Mouse (Mus musculus): Measurements from ENCODE around the gene Gm28043. TPM values are rescaled to one million over a fixed set of nuclear protein-coding genes. Genes with fewer than 3 reads are reported as not detected.

Gene Gm28043
- total RNA-seq, 1 experiment, result 10.2 TPM

GRCm38 (mm10) chr17:29596771-29597132 lies 17.9 kb upstream of the Gm28043 start:
- no peak overlapping the region for H3K4me3 ChIP-seq (ENCODE audit: insufficient read depth in 1 of 2, low read depth in 1 of 2, low read length in 2 of 2, poor library complexity in 1 of 2, severe bottlenecking in 1 of 2)
- TF ChIP-seq HCFC1 (IDR thresholded peaks at IDR 0.05; ENCODE audit: borderline replicate concordance, insufficient read depth, low read length) (no peak), CHD2 (IDR thresholded peaks at IDR 0.05; ENCODE audit: low read depth, low read length) (no peak), ZNF384 (IDR thresholded peaks at IDR 0.05; ENCODE audit: low read depth, low read length) (no peak), MAFK (IDR thresholded peaks at IDR 0.05; ENCODE audit: insufficient read depth, low read depth, low read length) (no peak), ZC3H11A (IDR thresholded peaks at IDR 0.05; ENCODE audit: borderline replicate concordance, low read depth, low read length) (no peak)
- no peak overlapping the region for H3K9ac ChIP-seq (ENCODE audit: insufficient read depth, low read depth, low read length, poor library complexity, severe bottlenecking)
- H3K27ac ChIP-seq (ENCODE audit: insufficient read depth, low read depth, low read length, poor library complexity, severe bottlenecking), result no peak overlapping the region
- peaks cover 12% of the 10 kb centered on the region; the same call in 1 of the 2 replicates for H3K36me3 ChIP-seq (ENCODE audit: control insufficient read depth, insufficient read depth, low read length, poor library complexity, severe bottlenecking)
- no peak for DNase-seq (ENCODE audit: low read depth, low spot score)
- in situ Hi-C loops (cut with MboI; ENCODE audit: low sequenced_read_pairs in 2 of 2, unreplicated experiment in 2 of 2), result no loop called here
- H3K9me3 ChIP-seq (ENCODE audit: control insufficient read depth, insufficient read depth, low read depth, low read length), result no peaks in the 10 kb centered on the region
- peaks cover 0 to 8% of the 10 kb centered on the region in 2 experiments; a peak in 1 of 4 replicates for H3K4me1 ChIP-seq (ENCODE audit: control insufficient read depth in 2 of 2, insufficient read depth in 2 of 2, low read length in 2 of 2, poor library complexity in 1 of 2)

GRCm38 (mm10) chr17:29599051-29599450 lies 15.6 kb upstream of the Gm28043 start:
- TF ChIP-seq ZC3H11A (IDR thresholded peaks at IDR 0.05; ENCODE audit: borderline replicate concordance, low read depth, low read length) (no peak), CHD2 (IDR thresholded peaks at IDR 0.05; ENCODE audit: low read depth, low read length) (no peak), ZNF384 (IDR thresholded peaks at IDR 0.05; ENCODE audit: low read depth, low read length) (no peak), MAFK (IDR thresholded peaks at IDR 0.05; ENCODE audit: insufficient read depth, low read depth, low read length) (no peak), HCFC1 (IDR thresholded peaks at IDR 0.05; ENCODE audit: borderline replicate concordance, insufficient read depth, low read length) (no peak)
- in situ Hi-C loops (cut with MboI; ENCODE audit: low sequenced_read_pairs in 2 of 2, unreplicated experiment in 2 of 2), result no loop called here
- H3K36me3 ChIP-seq (ENCODE audit: control insufficient read depth, insufficient read depth, low read length, poor library complexity, severe bottlenecking), result peaks cover 12% of the 10 kb centered on the region; the same call in 1 of the 2 replicates

GRCm38 (mm10) chr17:29599537-29599936 lies 15.1 kb upstream of the Gm28043 start:
- no peak for DNase-seq (ENCODE audit: low read depth, low spot score)
- peaks cover 12% of the 10 kb centered on the region; the same call in 1 of the 2 replicates for H3K36me3 ChIP-seq (ENCODE audit: control insufficient read depth, insufficient read depth, low read length, poor library complexity, severe bottlenecking)

More at GRCm38 (mm10) chr17:29599051-29599450, 15.6 kb upstream of the Gm28043 start:
- H3K4me3 ChIP-seq (ENCODE audit: insufficient read depth in 1 of 2, low read depth in 1 of 2, low read length in 2 of 2, poor library complexity in 1 of 2, severe bottlenecking in 1 of 2), result no peak overlapping the region
- no peak for DNase-seq (ENCODE audit: low read depth, low spot score)
- H3K9me3 ChIP-seq (ENCODE audit: control insufficient read depth, insufficient read depth, low read depth, low read length), result no peaks in the 10 kb centered on the region
- no peak overlapping the region for H3K27ac ChIP-seq (ENCODE audit: insufficient read depth, low read depth, low read length, poor library complexity, severe bottlenecking)
- no peak overlapping the region for H3K9ac ChIP-seq (ENCODE audit: insufficient read depth, low read depth, low read length, poor library complexity, severe bottlenecking)
- H3K4me1 ChIP-seq (ENCODE audit: control insufficient read depth in 2 of 2, insufficient read depth in 2 of 2, low read length in 2 of 2, poor library complexity in 1 of 2), result peaks cover 0 to 8% of the 10 kb centered on the region in 2 experiments; a peak in 1 of 4 replicates

GRCm38 (mm10) chr17:29601391-29601790 lies 13.3 kb upstream of the Gm28043 start:
- H3K9ac ChIP-seq (ENCODE audit: insufficient read depth, low read depth, low read length, poor library complexity, severe bottlenecking), result no peak overlapping the region
- peaks cover 9% of the 10 kb centered on the region; the same call in 1 of the 2 replicates for H3K36me3 ChIP-seq (ENCODE audit: control insufficient read depth, insufficient read depth, low read length, poor library complexity, severe bottlenecking)
- in situ Hi-C loops (cut with MboI; ENCODE audit: low sequenced_read_pairs in 2 of 2, unreplicated experiment in 2 of 2), result no loop called here
- TF ChIP-seq CHD2 (IDR thresholded peaks at IDR 0.05; ENCODE audit: low read depth, low read length), result no peak
- TF ChIP-seq MAFK (IDR thresholded peaks at IDR 0.05; ENCODE audit: insufficient read depth, low read depth, low read length), result no peak
- TF ChIP-seq ZC3H11A (IDR thresholded peaks at IDR 0.05; ENCODE audit: borderline replicate concordance, low read depth, low read length), result no peak
- no peak for TF ChIP-seq ZNF384 (IDR thresholded peaks at IDR 0.05; ENCODE audit: low read depth, low read length)
- peaks cover 2 to 16% of the 10 kb centered on the region in 2 experiments; a peak in 1 of 4 replicates for H3K4me1 ChIP-seq (ENCODE audit: control insufficient read depth in 2 of 2, insufficient read depth in 2 of 2, low read length in 2 of 2, poor library complexity in 1 of 2)
- H3K9me3 ChIP-seq (ENCODE audit: control insufficient read depth, insufficient read depth, low read depth, low read length), result no peaks in the 10 kb centered on the region
- H3K27ac ChIP-seq (ENCODE audit: insufficient read depth, low read depth, low read length, poor library complexity, severe bottlenecking), result no peak overlapping the region
- no peak overlapping the region for H3K4me3 ChIP-seq (ENCODE audit: insufficient read depth in 1 of 2, low read depth in 1 of 2, low read length in 2 of 2, poor library complexity in 1 of 2, severe bottlenecking in 1 of 2)
- no peak for DNase-seq (ENCODE audit: low read depth, low spot score)

More at GRCm38 (mm10) chr17:29599537-29599936, 15.1 kb upstream of the Gm28043 start:
- H3K4me3 ChIP-seq (ENCODE audit: insufficient read depth in 1 of 2, low read depth in 1 of 2, low read length in 2 of 2, poor library complexity in 1 of 2, severe bottlenecking in 1 of 2), result no peak overlapping the region
- no peak for TF ChIP-seq CHD2 (IDR thresholded peaks at IDR 0.05; ENCODE audit: low read depth, low read length)
- no peak for TF ChIP-seq MAFK (IDR thresholded peaks at IDR 0.05; ENCODE audit: insufficient read depth, low read depth, low read length)
- TF ChIP-seq ZC3H11A (IDR thresholded peaks at IDR 0.05; ENCODE audit: borderline replicate concordance, low read depth, low read length), result no peak
- TF ChIP-seq HCFC1 (IDR thresholded peaks at IDR 0.05; ENCODE audit: borderline replicate concordance, insufficient read depth, low read length), result no peak
- no peak for TF ChIP-seq ZNF384 (IDR thresholded peaks at IDR 0.05; ENCODE audit: low read depth, low read length)
- H3K27ac ChIP-seq (ENCODE audit: insufficient read depth, low read depth, low read length, poor library complexity, severe bottlenecking), result no peak overlapping the region
- no peaks in the 10 kb centered on the region for H3K9me3 ChIP-seq (ENCODE audit: control insufficient read depth, insufficient read depth, low read depth, low read length)
- H3K9ac ChIP-seq (ENCODE audit: insufficient read depth, low read depth, low read length, poor library complexity, severe bottlenecking), result no peak overlapping the region
- in situ Hi-C loops (cut with MboI; ENCODE audit: low sequenced_read_pairs in 2 of 2, unreplicated experiment in 2 of 2), result no loop called here
- H3K4me1 ChIP-seq (ENCODE audit: control insufficient read depth in 2 of 2, insufficient read depth in 2 of 2, low read length in 2 of 2, poor library complexity in 1 of 2), result peaks cover 0 to 10% of the 10 kb centered on the region in 2 experiments; a peak in 1 of 4 replicates
